Mouse (Mus musculus) heart, adult 2 months (tissue): ENCODE data around the gene Sigirr. TPM values are rescaled to one million over a fixed set of nuclear protein-coding genes. Genes with fewer than 3 reads are reported as not detected.

Source experiments
- DNase-seq, 2 experiments: peaks; one replicate each; pipeline ENCODE4 v3.0.0; 2021
- H3K27ac ChIP-seq: fragments of 200-600 bp; 2 replicates; pipeline ENCODE4 v1.8.1; 2022
- H3K27me3 ChIP-seq: fragments of 200-500 bp; 2 replicates; pipeline ENCODE4 v1.6.1; 2012; ENCODE audit warnings: mild to moderate bottlenecking, low read length, inconsistent platforms, mixed read lengths; ENCODE audit not compliant: control insufficient read depth, insufficient read depth
- H3K36me3 ChIP-seq: fragments of 200-500 bp; 2 replicates; pipeline ENCODE4 v1.6.1; 2012; ENCODE audit warnings: low read length, inconsistent platforms; ENCODE audit not compliant: control insufficient read depth, insufficient read depth
- H3K4me1 ChIP-seq: fragments of 200-500 bp; 2 replicates; pipeline ENCODE4 v1.6.1; 2011; ENCODE audit warnings: low read length; ENCODE audit not compliant: control insufficient read depth, insufficient read depth
- H3K4me3 ChIP-seq: fragments of 200-600 bp; 2 replicates; pipeline ENCODE4 v1.8.1; 2022
- H3K79me2 ChIP-seq: fragments of 200-500 bp; replicated peaks from 2 replicates; pipeline ENCODE4 v1.6.1; 2012; ENCODE audit warnings: mild to moderate bottlenecking, inconsistent platforms, low read length, moderate library complexity, mixed read lengths; ENCODE audit not compliant: control insufficient read depth, insufficient read depth
- H3K9ac ChIP-seq: fragments of 200-500 bp; 2 replicates; pipeline ENCODE4 v1.6.1; 2012; ENCODE audit warnings: low read depth, mild to moderate bottlenecking, control low read depth, inconsistent platforms, low read length, mixed read lengths
- CTCF ChIP-seq: fragments of 200-600 bp; IDR thresholded peaks from 2 replicates; pipeline ENCODE4 v1.8.1; 2022; ENCODE audit warnings: antibody characterized with exemption, mild to moderate bottlenecking, moderate library complexity
- EP300 ChIP-seq: fragments of 200-500 bp; IDR thresholded peaks from 2 replicates; pipeline ENCODE4 v1.6.1; 2011; ENCODE audit warnings: low read depth, low read length, control low read depth; ENCODE audit not compliant: insufficient read depth
- POLR2A ChIP-seq: fragments of 200-500 bp; IDR thresholded peaks from 2 replicates; pipeline ENCODE4 v1.6.1; 2011; ENCODE audit warnings: mild to moderate bottlenecking, low read depth, low read length, control low read depth; ENCODE audit not compliant: insufficient read depth
- WGBS: fragments of 180-500 bp; shearing (Covaris S2); methylation state at CpG from one replicate; pipeline ENCODE4 v1.1.7; 2018; 5-methylcytosine and 5-hydroxymethylcytosine counted together
- intact Hi-C: fragments of 180-260 bp; cut with DNase I; formaldehyde crosslinking; loops from one replicate; pipeline ENCODE4 v1.15.1; 2025
- polyA plus RNA-seq: library from polyadenylated mRNA; depleted of rRNA; stranded (reverse); fragments of >200 nt; gene quantifications from 2 replicates; pipeline ENCODE4 v1.2.3, GENCODE M21; 2012
- total RNA-seq, 2 experiments: library from RNA; stranded (reverse); gene quantifications; 2 replicates each; pipeline ENCODE4 v1.2.3; 2021

Sigirr gene
- total and polyA plus RNA-seq, 3 experiments = 4.5 to 9.4 (median 7.0) TPM

DNA sequence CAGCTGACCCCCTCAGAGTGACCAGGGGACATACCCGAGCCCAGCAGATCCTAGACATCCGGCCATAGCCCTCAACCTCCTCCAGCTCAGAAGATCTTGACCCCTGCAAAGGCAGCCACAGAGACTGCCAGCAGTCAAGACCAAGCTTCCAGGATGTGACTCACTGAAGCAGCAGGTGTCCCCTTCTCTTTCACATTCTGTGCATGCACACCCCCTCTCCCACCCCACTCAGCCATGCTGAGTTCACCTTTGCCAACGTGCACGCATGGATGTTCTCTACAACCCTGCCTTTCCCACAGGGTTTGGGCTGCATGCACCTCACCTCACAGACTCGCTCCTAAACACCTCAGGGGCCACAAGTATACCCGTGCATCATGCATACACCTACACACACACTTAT is 4.4 kb downstream of the Sigirr start:
- Histone ChIP-seq H3K4me1 (peaks cover 10% of the 10 kb centered on the region), H3K4me3 (peak overlapping the region; percentile 36), H3K9ac (peak overlapping the region; percentile 70), H3K27me3 (no peaks in the 10 kb centered on the region), H3K79me2 (no peaks in the 10 kb centered on the region), H3K36me3 (no peaks in the 10 kb centered on the region), H3K27ac (peak overlapping the region; percentile 62)
- intact Hi-C loops = loop anchor here (1.0 kb wide), 1 partner anchor 26 kb away; the partner anchor contains the start of gene Ptdss2
- 61% methylated on average over 6 of the region's 6 CpGs for WGBS
- DNase-seq = no peak
- TF ChIP-seq EP300 (no peak), POLR2A (no peak), CTCF (no peak)

DNA sequence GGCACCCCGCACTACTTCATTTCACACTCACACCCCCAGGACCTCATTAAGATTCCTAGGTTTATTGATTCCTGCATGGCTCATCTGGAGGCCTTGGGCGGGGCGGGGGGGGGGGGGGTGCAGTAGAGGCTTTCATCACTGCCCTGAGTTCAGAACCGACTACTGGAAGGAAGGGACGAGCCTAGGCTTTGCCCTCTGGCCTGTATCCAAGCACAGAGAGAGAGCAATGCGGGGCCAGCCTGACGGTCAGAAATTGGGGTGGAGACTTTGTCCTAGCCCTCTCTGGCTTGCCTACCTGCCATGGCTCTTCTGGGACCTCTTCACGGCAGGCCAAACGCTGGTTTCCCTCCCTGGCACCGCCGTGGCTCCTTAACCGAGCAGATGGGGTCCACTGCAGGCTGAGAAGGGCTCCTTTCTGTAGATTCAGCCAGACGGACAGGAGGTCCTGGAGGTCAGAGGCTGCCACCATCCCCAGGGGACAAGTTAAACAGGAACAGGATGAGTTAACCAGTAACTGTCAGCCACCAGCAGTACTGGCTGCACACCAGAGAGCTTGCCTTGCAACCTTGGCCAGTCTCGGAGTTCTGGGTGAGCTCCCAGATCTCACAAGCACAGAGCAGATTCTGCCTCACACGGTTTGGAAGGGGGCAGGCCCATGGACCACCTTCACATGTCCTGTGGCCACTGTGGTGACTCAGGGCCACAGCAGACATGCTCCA is 5.7 kb downstream of the Sigirr start:
- Histone ChIP-seq H3K9ac (no peak overlapping the region), H3K4me3 (no peak overlapping the region), H3K79me2 (no peaks in the 10 kb centered on the region), H3K4me1 (peaks cover 10% of the 10 kb centered on the region), H3K27ac (no peak overlapping the region), H3K36me3 (no peaks in the 10 kb centered on the region), H3K27me3 (no peaks in the 10 kb centered on the region)
- intact Hi-C loops = no loop called here
- 56% methylated on average over 15 of the region's 15 CpGs for WGBS
- no peak for DNase-seq
- TF ChIP-seq EP300 (no peak), POLR2A (no peak), CTCF (no peak)

- no peak for DNase-seq
- H3K9ac ChIP-seq = no peak overlapping the region
- no peak for TF ChIP-seq CTCF
- TF ChIP-seq POLR2A = no peak
- no peak for TF ChIP-seq EP300
- peaks cover 10% of the 10 kb centered on the region for H3K4me1 ChIP-seq
- H3K36me3 ChIP-seq = no peaks in the 10 kb centered on the region
- intact Hi-C loops = no loop called here
- no peaks in the 10 kb centered on the region for H3K79me2 ChIP-seq
- H3K4me3 ChIP-seq = no peak overlapping the region
- no peaks in the 10 kb centered on the region for H3K27me3 ChIP-seq
- 92% methylated on average over 6 of the region's 6 CpGs for WGBS
- no peak overlapping the region for H3K27ac ChIP-seq
Measured at GRCm38 (mm10) chr7:141093950-141094349, 6.4 kb downstream of the Sigirr start.

- peak overlapping the region; percentile 5; the same call in 1 of the 2 replicates for H3K4me3 ChIP-seq
- peak overlapping the region; percentile 17; the same call in 1 of the 2 replicates for H3K27ac ChIP-seq
- H3K79me2 ChIP-seq = no peaks in the 10 kb centered on the region
- peaks cover 4% of the 10 kb centered on the region for H3K27me3 ChIP-seq
- 18% methylated on average over 37 of the region's 37 CpGs for WGBS
- H3K9ac ChIP-seq = no peak overlapping the region
- intact Hi-C loops = loop anchor here (1.0 kb wide), 1 partner anchor 84 kb away; no protein-coding TSS in a partner anchor
- peaks cover 10% of the 10 kb centered on the region for H3K4me1 ChIP-seq
- TF ChIP-seq EP300 (peak; percentile 58; the same call in 1 of the 2 replicates), CTCF (peak; percentile 79), POLR2A (0 out of 2 replicates have a peak, but pooled peaks have one; percentile 26)
- no peaks in the 10 kb centered on the region for H3K36me3 ChIP-seq
- peak; percentile 87 to 89 for DNase-seq
Measured at GRCm38 (mm10) chr7:141092051-141092735, 8.2 kb downstream of the Sigirr start.

DNA sequence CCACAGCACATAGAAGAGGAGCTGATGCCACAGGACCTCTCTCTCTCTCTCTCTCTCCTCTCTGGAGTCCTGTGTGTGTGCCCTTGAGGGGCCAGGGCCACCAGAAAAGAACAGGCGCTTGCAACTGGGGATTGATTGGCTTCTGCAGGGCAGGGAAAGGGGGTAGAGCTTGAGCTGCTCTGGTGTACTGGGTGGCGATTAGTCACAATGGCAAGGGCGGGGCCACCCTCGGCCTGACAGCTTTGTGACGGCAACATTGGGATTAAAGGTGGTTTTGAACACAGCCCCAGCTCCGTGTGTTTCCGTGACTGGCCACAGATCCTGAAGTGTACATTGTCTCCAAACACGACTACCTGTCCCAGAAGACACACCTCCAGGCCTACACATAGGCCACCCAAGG is 10.1 kb downstream of the Sigirr start:
- Histone ChIP-seq H3K4me3 (no peak overlapping the region), H3K79me2 (no peaks in the 10 kb centered on the region), H3K27me3 (peaks cover 4% of the 10 kb centered on the region), H3K4me1 (peaks cover 6% of the 10 kb centered on the region), H3K36me3 (no peaks in the 10 kb centered on the region), H3K27ac (no peak overlapping the region), H3K9ac (no peak overlapping the region)
- no peak for DNase-seq
- intact Hi-C loops = no loop called here
- no peak for TF ChIP-seq EP300
- TF ChIP-seq CTCF = no peak
- TF ChIP-seq POLR2A = no peak
- 69% methylated on average over 8 of the region's 8 CpGs for whole genome bisulfite sequencing

GRCm38 (mm10) chr7:141088473-141088872 is 11.9 kb downstream of the Sigirr start:
- Histone ChIP-seq H3K9ac (no peak overlapping the region), H3K4me3 (no peak overlapping the region), H3K79me2 (no peaks in the 10 kb centered on the region), H3K27ac (no peak overlapping the region), H3K27me3 (peaks cover 4% of the 10 kb centered on the region), H3K36me3 (no peaks in the 10 kb centered on the region), H3K4me1 (peaks cover 3% of the 10 kb centered on the region)
- TF ChIP-seq POLR2A = no peak
- no peak for TF ChIP-seq EP300
- TF ChIP-seq CTCF = no peak
- 9% methylated on average over 18 of the region's 18 CpGs for WGBS
- intact Hi-C loops = no loop called here
- DNase-seq = no peak
